Mouse (Mus musculus): ENCODE results near the gene Dcp1a.

The Dcp1a gene

DNA sequence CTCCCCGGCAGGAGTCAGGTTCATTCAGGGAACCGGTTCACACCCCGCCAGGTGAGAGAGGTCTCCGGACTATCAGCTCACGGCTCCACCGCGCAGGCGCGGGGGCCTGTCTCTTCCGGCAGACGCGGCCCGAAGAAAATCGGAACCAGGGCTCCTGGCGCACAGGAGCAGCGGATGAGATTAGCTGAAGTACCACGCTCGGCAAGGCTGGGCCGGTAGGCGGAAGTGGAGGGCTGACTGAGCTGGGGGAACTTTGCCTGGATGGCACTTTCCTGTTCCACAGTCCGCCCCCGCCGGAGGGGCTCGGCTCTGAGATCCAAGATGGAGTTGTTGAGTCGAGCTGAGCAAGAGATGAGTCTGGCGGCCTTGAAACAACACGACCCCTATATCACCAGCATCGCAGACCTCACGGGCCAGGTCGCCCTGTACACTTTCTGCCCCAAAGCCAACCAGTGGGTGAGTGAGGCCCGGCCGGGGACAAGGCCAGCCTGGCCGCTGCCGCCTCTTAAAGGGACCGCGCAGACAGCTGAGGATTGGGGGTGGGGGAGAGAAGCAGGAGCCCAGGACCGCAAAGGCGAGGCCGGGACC lies at the start of gene Dcp1a:
Gene Dcp1a (plus strand): TSS at position 175 of the 588 bp plus-strand sequence.
- peak; percentile 99 for DNase-seq (ENCODE audit: low read depth, low spot score)

DNA sequence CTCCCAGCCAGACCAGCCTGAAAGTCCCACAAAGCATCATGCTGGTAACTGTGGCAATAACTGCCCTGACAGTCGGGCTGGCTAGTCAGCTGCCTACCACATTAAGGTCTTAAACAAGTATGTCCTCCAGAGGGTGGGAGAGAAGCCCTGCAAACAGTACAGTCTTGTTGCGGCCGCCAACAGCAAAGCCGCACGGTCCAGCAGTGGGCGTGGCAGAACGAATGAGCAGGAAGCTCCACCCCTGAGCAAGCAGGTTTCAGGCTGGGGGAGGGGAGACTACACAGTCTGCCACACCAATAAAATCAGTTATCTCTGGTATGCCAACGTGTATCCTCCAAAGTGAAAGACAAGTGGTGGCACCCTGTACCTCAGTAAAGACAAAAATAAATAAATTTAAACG lies 49.7 kb upstream of the Dcp1a start:
- no peak for DNase-seq (ENCODE audit: low read depth, low spot score)

DNA sequence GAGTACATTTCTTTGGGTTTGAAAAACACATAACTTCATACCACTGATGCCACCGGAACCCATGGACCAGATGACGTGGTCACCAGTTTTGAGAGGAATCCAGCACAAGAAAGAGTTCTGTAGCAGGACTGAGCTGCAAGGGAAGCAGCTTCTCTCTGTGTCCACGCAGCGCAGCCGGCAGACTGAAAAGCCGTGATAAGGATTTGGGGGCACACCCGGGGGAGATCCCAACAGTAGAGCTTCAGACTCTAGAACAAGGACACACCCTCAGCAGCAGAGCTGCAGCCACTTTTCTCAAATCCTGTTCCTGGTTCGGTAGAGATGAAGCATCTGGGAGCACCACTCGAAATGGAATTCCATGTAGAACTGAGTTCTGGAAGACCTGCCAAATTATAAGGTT lies 49.3 kb upstream of the Dcp1a start:
- DNase-seq (ENCODE audit: low read depth, low spot score): no peak

DNA sequence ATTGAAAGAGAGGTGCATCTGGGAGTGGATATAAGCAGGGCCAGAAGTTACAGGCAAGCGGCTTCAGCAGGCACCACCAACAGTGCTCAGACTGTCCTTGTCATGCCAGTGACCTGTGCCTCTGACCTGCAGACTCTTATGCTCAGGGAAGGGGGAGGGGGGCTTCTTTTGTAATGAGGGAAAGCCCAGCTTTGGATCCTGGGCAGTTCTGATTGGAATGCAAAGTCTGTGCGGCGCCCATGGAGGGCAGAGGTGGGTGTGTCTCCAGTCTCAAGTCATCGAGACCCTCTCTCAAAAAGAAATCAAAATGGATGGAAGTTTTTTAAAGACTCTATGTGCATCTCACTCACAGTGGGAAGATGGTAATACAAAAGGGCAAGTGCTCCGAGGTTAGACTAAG lies 48.9 kb upstream of the Dcp1a start:
- no peak for DNase-seq (ENCODE audit: low read depth, low spot score)

DNA sequence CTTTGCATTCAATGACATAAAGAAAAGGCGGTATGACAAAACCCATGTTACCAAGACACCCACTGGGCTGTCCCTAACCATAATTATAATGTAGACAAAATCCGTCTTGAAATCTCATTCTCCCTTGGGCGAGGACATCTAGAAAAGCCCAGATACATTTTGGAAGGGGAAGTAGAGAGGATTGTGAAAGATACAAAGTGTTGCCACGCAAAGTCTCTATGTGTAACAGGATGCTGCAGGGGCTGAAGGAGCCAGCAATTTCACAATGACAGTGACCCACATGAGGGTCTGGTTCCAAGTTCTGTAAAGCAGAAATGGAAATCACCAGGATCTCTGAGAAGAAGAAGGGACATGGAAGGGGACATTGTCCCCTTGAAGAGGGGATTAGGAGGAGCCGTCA lies 44.0 kb upstream of the Dcp1a start:
- DNase-seq (ENCODE audit: low read depth, low spot score): no peak

DNA sequence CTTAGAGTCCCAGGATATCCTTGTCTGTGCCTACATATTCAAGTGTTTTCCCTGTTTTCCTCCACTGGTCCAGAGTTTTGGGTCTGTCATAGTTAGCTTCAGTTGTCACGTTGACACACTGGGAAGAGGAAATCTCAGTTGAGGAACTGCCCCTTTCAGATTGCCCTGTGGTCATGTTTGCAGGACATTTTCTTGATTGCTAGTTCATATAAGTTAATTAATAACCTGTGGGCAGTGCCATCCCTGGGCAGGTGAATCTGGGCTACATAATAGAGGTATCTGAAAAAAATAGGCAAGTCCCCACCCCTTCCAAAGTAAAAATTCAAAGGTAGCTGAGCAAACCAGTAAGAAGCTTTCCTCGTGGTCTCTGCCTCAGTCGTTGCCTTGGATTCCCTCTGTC lies 39.4 kb upstream of the Dcp1a start:
- no peak for DNase-seq (ENCODE audit: low read depth, low spot score)

DNA sequence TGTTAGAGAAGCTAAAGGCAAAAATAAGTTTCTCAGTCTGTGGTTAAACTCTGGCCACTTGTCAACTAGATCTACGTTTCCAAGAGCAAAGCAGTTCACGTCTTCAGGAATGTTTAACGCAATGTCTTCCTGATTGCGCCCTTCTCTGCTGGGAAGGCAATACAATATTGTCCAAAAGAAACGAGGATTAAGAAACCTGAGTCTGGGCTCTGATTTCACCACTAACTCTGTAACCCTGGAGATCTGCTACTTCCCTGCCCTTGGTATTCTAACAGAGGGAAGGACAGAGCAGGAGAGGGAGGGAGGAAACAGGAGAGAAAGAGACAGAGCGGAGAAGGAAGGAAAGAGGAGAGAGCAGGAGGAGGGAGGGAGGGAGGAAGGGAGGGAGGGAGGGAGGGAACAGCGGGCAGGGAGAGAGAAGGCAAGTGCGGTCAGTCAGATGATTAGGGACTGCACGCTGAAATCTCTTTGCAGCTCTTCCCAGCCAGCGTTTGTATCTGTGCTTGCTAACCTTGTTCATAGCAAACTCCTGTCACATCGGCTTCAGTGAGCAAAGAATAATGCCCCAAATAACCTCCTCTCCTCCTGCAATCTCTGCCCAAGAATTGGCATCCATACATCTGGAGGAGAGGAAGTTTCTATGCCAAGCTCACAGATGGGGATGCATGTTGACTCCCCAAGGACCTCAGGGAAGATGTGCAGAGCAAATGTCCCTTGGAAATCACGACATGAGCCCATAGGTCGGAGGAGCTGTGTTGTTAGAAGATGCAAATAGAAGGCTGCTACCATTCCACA lies 23.3 kb upstream of the Dcp1a start:
- peak; percentile 29 for DNase-seq (ENCODE audit: low read depth, low spot score)

DNA sequence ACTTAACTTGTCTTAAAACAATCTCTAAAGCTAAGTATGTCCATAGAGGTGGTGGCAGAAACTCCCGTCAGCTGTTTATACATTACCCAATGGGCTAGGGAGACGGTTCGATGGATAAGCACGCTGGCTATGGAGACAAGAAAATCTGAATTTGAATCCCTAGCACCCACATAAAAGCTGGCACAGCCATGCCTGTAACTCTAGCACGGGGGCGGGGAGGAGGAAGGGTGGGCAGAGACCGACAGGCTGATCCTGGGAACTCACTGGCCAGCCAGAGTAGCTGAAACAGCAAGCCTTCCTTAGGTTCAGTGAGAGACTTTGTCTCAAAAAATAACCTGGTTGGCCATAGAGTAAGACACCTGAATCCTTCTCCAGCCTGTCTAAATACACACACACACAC lies 21.9 kb upstream of the Dcp1a start:
- peak; percentile 68 for DNase-seq (ENCODE audit: low read depth, low spot score)

DNA sequence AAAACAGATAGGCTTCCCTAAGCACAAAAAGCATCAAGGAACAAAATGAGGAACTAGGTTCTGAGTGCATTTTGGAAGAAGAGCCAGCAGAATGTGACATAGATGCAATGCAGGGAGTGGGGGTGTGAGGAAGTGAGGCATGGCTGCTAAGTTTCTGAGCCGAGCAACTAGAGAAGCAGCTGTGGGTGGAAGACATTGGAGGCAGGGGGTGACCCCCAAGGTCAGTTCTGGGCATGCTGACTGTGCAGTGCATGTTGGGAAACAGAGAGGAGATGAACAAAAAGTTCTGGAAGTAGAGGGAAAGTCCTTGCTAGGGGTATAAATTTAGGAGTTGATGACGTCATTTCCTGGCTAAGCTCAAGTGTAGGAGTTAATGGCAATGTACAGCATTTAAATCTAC lies 21.4 kb upstream of the Dcp1a start:
- peak; percentile 71 for DNase-seq (ENCODE audit: low read depth, low spot score)

DNA sequence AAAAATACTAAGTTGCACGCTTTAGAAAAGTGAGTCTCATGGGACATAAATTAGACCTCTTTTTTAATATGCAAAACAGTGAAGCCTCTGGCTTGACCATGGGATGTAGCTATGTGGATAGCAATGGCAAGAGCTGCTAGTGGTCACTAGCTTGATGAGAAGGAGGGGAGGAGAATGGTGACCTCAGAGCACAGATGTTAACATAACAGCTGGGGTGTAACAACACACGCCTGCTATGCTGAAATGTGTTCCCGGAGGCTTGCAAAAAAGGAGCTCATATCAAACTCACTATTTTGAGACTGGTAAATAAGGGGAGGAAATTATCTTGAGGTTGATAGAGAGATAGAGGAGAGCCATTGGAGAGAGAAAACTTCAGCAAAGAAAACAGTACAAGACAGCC lies 20.5 kb upstream of the Dcp1a start:
- no peak for DNase-seq (ENCODE audit: low read depth, low spot score)

DNA sequence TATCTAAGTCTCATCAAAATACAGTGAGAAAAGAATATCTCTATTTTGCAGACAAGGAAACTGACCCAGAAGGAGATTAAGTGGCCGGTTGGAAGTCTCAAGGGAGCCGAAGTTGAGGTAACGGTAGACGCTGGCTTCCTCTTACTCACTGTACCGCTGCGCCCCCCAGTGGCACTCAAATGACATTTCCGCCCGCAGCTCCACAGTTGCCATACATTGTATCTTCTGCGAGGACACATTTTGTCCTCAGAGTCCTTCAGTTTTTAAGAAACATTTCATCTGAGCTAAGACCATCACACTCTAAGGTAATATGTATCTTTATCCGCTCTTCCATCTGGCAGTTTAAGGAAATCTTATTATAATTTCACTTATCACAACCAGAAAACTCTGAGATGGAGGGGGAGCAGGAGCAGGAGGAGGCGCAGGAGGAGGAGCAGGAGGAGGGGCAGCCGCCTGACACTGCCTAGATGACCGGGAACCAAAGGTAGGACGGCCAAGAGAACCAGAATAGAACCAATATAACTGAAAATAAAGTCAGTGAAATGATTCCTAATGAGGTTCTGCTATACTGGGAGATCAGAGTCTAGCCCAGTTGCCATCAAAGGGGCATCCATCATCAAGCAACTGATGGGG lies 19.3 kb upstream of the Dcp1a start:
- DNase-seq (ENCODE audit: low read depth, low spot score): peak; percentile 90

DNA sequence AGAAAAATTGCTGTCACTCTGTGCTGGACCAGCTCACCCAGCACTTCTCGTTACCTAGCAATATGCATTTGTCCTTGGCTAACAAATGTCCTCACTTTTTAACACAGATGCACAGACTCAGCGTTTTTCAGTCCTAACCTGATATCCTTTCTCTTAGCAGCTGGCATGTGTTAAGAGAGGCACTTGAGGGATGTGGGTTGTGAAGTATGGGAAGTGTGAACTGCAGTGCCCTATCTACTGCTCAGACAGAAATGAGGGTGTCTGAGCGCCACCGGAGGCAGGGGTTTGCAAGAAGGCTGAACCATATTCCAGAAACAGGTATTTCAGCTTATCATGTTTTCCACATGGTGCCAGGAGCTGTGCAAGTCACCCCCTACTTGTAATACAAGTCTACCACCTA lies 16.0 kb upstream of the Dcp1a start:
- DNase-seq (ENCODE audit: low read depth, low spot score): peak; percentile 49

DNA sequence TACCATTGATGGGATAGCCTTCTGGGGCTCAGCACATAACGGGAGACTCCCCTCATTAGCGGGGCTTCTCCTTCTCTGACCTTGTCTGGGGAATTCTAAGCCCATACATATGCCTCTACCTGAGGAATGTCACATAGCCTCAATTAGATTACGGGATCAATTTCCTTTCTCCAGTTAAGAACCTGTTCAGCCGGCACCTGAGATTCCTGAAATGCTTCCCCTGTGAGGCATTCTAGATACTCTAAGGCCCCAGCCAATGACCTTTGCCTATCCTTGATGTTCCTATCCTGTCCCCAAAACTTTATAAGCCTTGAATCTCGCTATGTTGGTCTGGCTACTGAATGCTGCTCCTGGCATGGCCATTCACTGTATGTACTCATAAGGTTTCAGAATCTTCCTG lies 5.7 kb upstream of the Dcp1a start:
- DNase-seq (ENCODE audit: low read depth, low spot score): no peak

DNA sequence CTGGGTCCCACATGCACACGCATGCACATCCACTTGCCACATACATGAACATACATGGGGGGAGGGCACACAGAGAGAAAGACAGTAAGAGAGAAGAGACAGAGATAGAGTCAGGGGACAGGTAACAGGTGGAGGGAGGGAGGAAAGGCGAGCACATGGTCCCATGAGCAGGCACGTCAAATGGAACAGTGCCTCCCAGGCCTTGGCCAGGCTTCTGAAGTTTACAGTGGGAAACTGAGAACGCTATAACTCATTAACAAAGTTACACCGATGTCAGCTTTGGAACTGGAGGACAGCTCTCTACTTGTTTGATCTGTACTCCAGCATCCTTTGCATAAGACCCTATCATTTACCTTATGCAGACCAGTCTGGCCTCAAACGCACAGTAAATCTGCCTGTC lies 4.9 kb upstream of the Dcp1a start:
- no peak for DNase-seq (ENCODE audit: low read depth, low spot score)

DNA sequence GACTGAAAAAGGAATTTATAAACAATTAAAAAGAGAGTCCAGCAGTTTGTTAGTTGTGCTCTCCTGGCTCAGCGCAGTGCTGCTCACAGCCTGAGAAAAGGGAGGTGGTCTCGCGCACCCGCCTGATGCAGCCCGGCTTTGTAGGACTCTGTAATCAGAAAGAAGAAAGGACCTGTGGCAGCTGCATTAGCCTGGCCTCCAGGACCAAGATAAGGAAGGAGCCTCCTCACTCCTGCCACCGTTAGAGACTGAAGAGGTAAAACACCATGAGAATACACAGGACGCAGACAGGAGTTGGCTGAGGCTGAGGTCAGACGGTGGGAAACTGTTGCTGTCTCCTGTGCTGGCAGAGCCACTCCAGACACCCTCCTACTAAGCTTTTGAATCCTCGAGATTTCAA lies 12.0 kb downstream of the Dcp1a start, which contains the start of gene Cacna1d:
Gene Cacna1d (minus strand): TSS at position 114 of the 400 bp plus-strand sequence.
- no peak for DNase-seq (ENCODE audit: low read depth, low spot score)

DNA sequence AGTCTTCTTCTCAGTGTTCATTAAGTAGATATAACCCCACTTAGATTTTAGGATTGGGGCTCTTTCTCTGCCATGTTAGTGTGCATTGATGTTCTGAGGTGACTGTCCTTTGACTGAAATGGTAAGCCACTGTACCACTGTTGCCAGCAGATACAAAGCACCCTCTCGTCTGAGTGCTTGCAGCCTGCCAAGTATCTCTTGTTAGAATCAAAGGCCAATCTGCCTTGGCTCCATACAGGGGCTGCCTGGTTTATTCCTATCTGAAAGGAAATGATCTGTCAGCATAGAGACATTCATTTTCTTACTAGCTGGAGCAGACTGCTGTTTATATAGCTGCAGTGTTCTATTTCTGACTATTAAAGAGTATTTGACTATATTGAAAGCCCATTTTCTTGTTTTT lies 13.9 kb downstream of the Dcp1a start:
- peak; percentile 16 for DNase-seq (ENCODE audit: low read depth, low spot score)

DNA sequence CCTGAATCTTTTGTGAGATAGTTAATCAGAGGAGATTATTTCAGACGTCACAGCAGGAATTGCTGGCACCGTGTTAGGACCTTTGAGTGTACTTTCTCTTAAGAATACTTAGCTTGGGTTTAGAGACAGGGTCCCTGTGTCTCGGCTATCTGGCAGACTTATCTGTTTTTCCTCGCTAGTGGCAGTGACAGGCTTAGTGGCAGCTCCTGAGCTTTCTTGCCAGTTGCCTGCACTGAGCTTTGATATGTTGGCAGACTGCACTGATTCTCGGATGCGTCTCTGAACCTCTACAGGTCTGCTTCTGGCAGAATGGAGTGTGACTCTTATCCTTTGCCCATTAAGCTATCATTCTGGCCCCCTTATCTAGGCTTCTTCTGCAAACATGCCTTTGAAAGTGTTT lies 15.7 kb downstream of the Dcp1a start:
- no peak for DNase-seq (ENCODE audit: low read depth, low spot score)

DNA sequence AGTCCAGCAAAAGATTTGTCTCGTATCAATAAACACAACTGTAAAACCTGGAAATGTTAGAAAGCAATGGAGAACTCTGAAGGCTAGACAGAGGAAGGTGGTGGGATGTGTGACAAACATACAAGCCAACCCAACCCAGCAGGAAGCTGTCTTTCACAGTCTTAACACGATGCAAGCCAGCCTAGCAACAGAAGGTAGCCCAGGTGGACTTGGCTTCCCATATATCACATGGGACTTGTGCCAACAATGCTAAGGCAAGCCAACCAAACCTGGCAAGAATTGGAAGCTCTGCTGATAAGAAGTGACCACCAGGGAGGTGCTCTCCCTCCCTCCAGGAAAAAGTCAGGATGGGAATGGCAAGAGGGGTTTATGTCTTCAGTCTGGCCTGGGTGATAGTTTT lies 18.9 kb downstream of the Dcp1a start:
- DNase-seq (ENCODE audit: low read depth, low spot score): peak; percentile 94

DNA sequence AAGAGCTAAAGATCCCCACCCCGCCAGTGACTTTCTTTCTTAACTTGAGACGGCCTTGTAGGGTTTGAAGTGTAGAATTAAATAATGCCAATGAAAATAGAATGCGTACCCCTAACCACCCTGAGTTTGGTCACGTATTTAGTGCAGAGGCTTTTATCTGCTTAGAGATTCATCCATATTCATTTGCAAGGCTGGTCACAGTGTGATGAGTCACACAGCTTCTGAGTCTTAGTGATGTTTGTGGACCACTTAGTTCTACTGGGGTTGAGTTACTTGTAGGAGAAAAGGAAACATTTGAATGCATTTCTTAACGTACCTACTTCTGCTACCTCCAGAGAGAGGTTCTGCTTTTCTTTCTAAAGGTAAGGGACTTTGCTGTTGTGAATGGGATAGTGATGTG lies 25.7 kb downstream of the Dcp1a start:
- peak; percentile 57 for DNase-seq (ENCODE audit: low read depth, low spot score)

DNA sequence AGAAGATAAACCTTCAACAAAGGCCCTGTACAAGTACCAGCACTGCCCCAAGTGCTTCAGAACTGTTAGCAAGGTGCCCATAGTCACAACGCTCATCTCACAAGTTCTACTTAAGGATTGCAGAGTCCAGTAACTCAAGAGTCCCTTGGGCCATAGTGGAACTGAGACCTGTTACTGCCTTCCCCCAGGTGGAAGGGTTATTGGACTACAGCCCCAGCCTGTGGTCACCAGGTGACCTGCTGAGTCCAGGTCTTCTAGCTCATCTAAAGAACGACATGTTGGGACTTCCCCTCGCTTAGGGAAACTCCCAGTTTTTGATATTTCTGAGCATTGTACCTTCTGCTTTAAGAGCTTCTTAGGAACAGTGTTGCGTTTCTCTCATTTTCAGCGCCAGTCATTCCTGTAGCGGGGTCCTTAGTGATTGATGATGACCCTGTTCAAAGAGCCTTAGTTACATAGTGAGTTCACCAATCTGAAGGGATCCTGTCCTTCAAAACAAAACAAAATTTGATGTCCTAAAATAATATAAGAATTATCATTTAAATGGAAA lies 31.0 kb downstream of the Dcp1a start:
- no peak for DNase-seq (ENCODE audit: low read depth, low spot score)

DNA sequence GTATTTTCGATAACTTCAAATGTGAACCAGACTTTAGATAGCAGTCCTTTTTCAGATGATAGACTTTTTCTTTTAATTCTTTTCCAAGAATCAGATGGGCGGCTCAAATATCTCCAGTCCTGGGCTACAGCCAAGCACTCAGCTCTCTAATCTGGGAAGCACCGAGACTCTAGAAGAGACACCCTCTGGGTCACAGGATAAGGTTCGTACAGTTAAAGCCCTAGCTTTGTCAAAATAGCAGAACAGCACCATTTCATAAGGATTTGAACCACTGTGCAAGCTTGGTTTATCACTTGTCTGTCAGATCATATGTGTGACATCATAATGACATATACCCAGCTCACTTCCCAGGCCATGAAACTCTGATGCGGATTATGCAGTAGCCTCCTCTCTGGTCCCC lies 33.6 kb downstream of the Dcp1a start:
- no peak for DNase-seq (ENCODE audit: low read depth, low spot score)

DNA sequence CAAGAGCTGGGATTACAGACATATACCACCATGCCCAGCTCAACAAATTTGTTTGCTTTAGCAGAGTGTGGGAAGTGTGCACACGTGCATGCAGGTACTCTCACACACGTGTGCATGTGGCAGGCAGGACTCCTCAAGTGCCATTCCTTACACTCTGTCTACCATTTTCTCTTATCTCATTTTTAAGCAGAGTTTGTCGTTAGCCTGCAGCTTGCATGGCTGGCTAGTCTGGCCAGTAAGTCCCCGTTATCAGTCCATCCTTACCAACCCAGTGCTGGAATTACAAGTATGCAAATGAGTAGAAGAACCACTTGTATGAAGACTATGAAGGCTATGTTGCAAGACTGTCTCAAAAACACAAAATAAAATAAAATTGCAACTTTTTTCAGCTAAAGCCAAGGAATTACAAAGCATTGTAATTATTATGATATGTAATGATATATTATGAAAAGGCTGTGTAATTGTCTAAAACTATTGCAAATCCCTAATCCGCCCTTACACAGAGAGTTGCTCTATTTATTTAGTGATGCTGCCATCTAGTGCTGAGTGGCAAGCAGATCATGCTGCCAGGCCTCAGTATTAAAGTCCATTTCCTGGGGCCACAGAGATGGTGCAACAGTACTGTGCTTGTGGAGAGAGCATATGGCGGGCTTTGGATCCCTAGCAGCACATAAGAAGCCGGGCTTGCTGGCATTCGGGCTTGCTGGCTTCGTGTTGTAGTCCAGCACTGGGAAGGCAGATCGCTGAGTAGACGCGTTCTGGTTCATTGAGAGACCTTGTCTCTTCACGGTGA lies 36.8 kb downstream of the Dcp1a start:
- DNase-seq (ENCODE audit: low read depth, low spot score): peak; percentile 95
